Mouse (Mus musculus) MEL (cell line): ENCODE data around the gene Kank1.

ENCODE experiments used
- CHD2 ChIP-seq: IDR thresholded peaks from 2 replicates; pipeline ENCODE4 v1.6.1; 2011; ENCODE audit warnings: low read length, improper control_type of control experiment
- CTCF ChIP-seq, 3 experiments: IDR thresholded peaks in 2 of 3; conservative IDR thresholded peaks in 1 of 3; 2 replicates each; pipeline ENCODE4 v1.5.1; 2011 to 2012; ENCODE audit warnings: low read length in 3 of 3, low read depth in 2 of 3, mild to moderate bottlenecking in 2 of 3, improper control_type of control experiment in 1 of 3, inconsistent platforms in 1 of 3, mixed read lengths in 1 of 3, moderate library complexity in 1 of 3; ENCODE audit not compliant: control insufficient read depth in 1 of 3, insufficient read depth in 1 of 3, poor library complexity in 1 of 3, severe bottlenecking in 1 of 3
- GATA1 ChIP-seq: IDR thresholded peaks from 2 replicates; pipeline ENCODE4 v1.6.1; 2011; ENCODE audit warnings: low read depth, low read length, improper control_type of control experiment
- KAT2A ChIP-seq: conservative IDR thresholded peaks from 2 replicates; pipeline ENCODE4 v1.6.1; 2012; ENCODE audit warnings: low read depth, low read length, improper control_type of control experiment, inconsistent platforms
- MAZ ChIP-seq: IDR thresholded peaks from 2 replicates; pipeline ENCODE4 v1.6.1; 2012; ENCODE audit warnings: low read depth, mild to moderate bottlenecking, inconsistent platforms, low read length, improper control_type of control experiment
- NRF1 ChIP-seq: IDR thresholded peaks from 2 replicates; pipeline ENCODE4 v1.6.1; 2014; ENCODE audit warnings: low read depth, mild to moderate bottlenecking, inconsistent platforms, low read length, improper control_type of control experiment, moderate library complexity; ENCODE audit not compliant: poor library complexity, insufficient read depth, severe bottlenecking
- POLR2A ChIP-seq, 2 experiments: IDR thresholded peaks; 2 replicates each; pipeline ENCODE4 v1.6.1; 2011 to 2012; ENCODE audit warnings: low read length in 2 of 2, mild to moderate bottlenecking in 2 of 2, control low read depth in 1 of 2, improper control_type of control experiment in 1 of 2, low read depth in 1 of 2, moderate library complexity in 1 of 2; ENCODE audit not compliant: control insufficient read depth in 1 of 2, insufficient read depth in 1 of 2, poor library complexity in 1 of 2
- POLR2AphosphoS5 ChIP-seq: IDR thresholded peaks from 2 replicates; pipeline ENCODE4 v1.6.1; 2012; ENCODE audit warnings: low read depth, borderline replicate concordance, mild to moderate bottlenecking, inconsistent platforms, low read length, moderate library complexity, mixed read lengths
- RAD21 ChIP-seq: IDR thresholded peaks from 2 replicates; pipeline ENCODE4 v1.6.1; 2011; ENCODE audit warnings: mild to moderate bottlenecking, low read depth, low read length, improper control_type of control experiment
- SIN3A ChIP-seq: IDR thresholded peaks from 2 replicates; pipeline ENCODE4 v1.6.1; 2012; ENCODE audit warnings: low read length, improper control_type of control experiment, inconsistent platforms
- SMC3 ChIP-seq: IDR thresholded peaks from 2 replicates; pipeline ENCODE4 v1.6.1; 2011; ENCODE audit warnings: low read depth, low read length, improper control_type of control experiment
- TAL1 ChIP-seq: IDR thresholded peaks from 2 replicates; pipeline ENCODE4 v1.6.1; 2012; ENCODE audit warnings: mild to moderate bottlenecking, inconsistent platforms, low read length, moderate library complexity, mixed read lengths
- USF1 ChIP-seq: IDR thresholded peaks from 2 replicates; pipeline ENCODE4 v1.6.1; 2014; ENCODE audit warnings: low read depth, mild to moderate bottlenecking, inconsistent platforms, low read length, improper control_type of control experiment, moderate library complexity

DNA sequence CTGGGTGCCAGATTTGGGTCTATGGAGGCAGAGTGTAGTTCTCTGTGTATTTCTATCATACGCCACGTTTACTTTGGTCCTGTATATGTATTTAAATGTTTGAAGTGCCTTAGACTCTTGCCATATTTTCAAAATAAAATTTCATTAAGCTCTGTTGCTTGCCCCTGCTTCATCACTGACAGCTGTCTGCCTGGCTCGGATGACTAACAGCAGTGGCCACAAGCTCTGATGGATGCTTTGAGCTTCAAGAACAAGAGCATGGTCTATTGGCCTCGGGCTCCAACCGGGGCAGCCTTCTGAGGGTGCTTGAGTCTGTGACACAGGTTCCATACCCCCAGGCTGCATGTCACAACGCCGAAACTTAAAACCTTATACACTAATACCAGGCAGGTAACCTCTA, 197.6 kb downstream of the Kank1 start:
- TF ChIP-seq CTCF (IDR thresholded peaks at IDR 0.05 in 2 of 3, conservative IDR thresholded peaks at IDR 0.05 in 1 of 3; ENCODE audit: control insufficient read depth in 1 of 3, insufficient read depth in 1 of 3, low read depth in 2 of 3, low read length in 3 of 3, poor library complexity in 1 of 3, severe bottlenecking in 1 of 3) (no peak), TAL1 (no peak), POLR2A (IDR thresholded peaks at IDR 0.05; ENCODE audit: control insufficient read depth in 1 of 2, insufficient read depth in 1 of 2, low read depth in 1 of 2, low read length in 2 of 2, poor library complexity in 1 of 2) (no peak), GATA1 (no peak), MAZ (no peak), RAD21 (no peak), POLR2AphosphoS5 (no peak), CHD2 (no peak), NRF1 (no peak), SIN3A (no peak), USF1 (no peak), KAT2A (no peak), SMC3 (no peak)
